16 mouse cellular contexts compared by ENCODE assay signal in the genomic region with DNA sequence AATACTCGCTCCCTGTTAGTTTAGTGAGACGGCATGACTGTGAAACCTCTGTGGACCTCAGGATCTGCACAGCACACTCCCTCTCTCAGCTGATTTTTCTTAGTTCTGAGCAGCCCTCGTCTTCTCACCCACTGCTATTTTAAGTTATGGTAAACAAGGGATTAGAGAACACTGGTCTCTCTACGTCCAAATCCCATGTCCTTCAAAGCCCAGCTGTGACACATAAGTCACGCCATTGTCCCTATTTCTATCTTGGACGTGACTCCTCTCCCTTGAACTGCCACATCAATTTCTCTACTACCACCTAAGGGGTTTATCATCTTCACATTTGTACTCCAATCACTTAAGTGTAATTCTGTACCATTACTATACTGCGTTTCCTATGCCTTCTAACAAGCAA. TPM values are rescaled to one million over a fixed set of nuclear protein-coding genes. Genes with fewer than 3 reads are reported as not detected.
"Had no signal": no experiment of that assay in that cellular context is flagged by ENCODE, and none has a peak within 500 bp of the region (broad histone marks: within the 10 kb centered on the region; RNA-seq: fewer than 3 reads in every experiment).

No protein-coding gene starts in this region.

- H3K36me3 ChIP-seq: limb, embryonic 15.5 days; liver, embryonic 12.5 days; midbrain, embryonic 10.5 days; midbrain, embryonic 12.5 days; neural tube, embryonic 12.5 days had no signal

- H3K4me3 ChIP-seq: limb, embryonic 15.5 days; liver, embryonic 12.5 days; midbrain, embryonic 10.5 days; midbrain, embryonic 12.5 days; neural tube, embryonic 12.5 days; stomach, embryonic 15.5 days had no signal

- H3K9ac ChIP-seq: limb, embryonic 15.5 days; liver, embryonic 12.5 days; liver, embryonic 14.5 days; midbrain, embryonic 12.5 days; neural tube, embryonic 12.5 days; stomach, embryonic 15.5 days had no signal

- H3K4me2 ChIP-seq: limb, embryonic 15.5 days; liver, embryonic 12.5 days; midbrain, embryonic 12.5 days; neural tube, embryonic 12.5 days; stomach, embryonic 15.5 days had no signal

- H3K9me3 ChIP-seq: limb, embryonic 15.5 days; liver, embryonic 12.5 days; midbrain, embryonic 10.5 days; midbrain, embryonic 12.5 days; neural tube, embryonic 12.5 days; stomach, embryonic 15.5 days had no signal

- ATAC-seq: liver, embryonic 12.5 days; midbrain, embryonic 16.5 days had no signal

- H3K27me3 ChIP-seq: limb, embryonic 15.5 days; liver, embryonic 12.5 days; midbrain, embryonic 12.5 days; neural tube, embryonic 12.5 days; stomach, embryonic 15.5 days had no signal

- DNase-seq: lung, adult 18-20 months; midbrain, embryonic 14.5 days; right cerebral cortex, postnatal 14 days; thymus, adult 2 months; thymus, postnatal 25 days; thymus, postnatal 4 days had no signal

- H3K27ac ChIP-seq: limb, embryonic 15.5 days; liver, embryonic 12.5 days; liver, embryonic 14.5 days; midbrain, embryonic 10.5 days; midbrain, embryonic 12.5 days; neural tube, embryonic 12.5 days; stomach, embryonic 15.5 days; stomach, postnatal 0 days had no signal

- H3K4me1 ChIP-seq: midbrain, embryonic 12.5 days; neural tube, embryonic 12.5 days; stomach, embryonic 15.5 days had no signal

RNA-seq across cellular contexts. Expression of gene Sgtb, which starts 13.6 kb away (rescaled TPM):
- total RNA-seq: megakaryocyte-erythroid progenitor cell, adult 5-6 weeks had no signal
